Mouse (Mus musculus) liver, adult 2 months (tissue): ENCODE measurements at regions not wholly inside any gene's neighbourhood (a gene's known extent, or its start where the extent isn't known, plus 50 kb on each side); places are given as distances from the start of the nearest gene placed in this dataset.

Source experiments
- CTCF ChIP-seq: fragments of 200-500 bp; IDR thresholded peaks from 2 replicates; pipeline ENCODE4 v1.5.1; 2011; ENCODE audit warnings: low read depth, low read length, control low read depth
- POLR2A ChIP-seq: fragments of 200-500 bp; IDR thresholded peaks from 2 replicates; pipeline ENCODE4 v1.6.1; 2011; ENCODE audit warnings: low read length, control low read depth; ENCODE audit not compliant: insufficient read depth; ENCODE audit errors: extremely low read depth

GRCm38 (mm10) chr5:26592341-26592740 is 224.7 kb upstream of the Dpp6 start:
- TF ChIP-seq POLR2A (no peak), CTCF (no peak)
